Mouse (Mus musculus): ENCODE measurements around the gene Chl1. TPM values are rescaled to one million over a fixed set of nuclear protein-coding genes. Genes with fewer than 3 reads are reported as not detected.

The Chl1 gene
- polyA plus RNA-seq, 1 experiment, result not detected

DNA sequence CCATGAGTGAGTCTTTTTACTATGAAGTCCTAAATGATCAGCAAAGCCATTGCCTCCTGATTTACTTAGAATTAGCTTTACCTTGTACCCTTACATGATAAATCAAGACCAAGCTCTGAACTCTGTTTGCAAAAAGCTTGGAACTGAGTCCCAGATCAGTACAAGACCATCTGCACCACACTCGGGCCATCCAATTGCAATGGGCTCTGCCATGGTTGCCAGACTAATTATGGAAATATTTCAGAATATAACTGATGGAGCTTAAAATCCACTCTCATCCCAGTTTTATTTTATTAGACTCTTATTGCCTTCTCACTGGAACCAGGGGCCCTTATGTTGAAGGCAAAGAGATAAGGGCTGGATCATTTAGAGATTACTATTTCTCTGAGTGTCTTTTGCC lies 284.9 kb downstream of the Chl1 start:
- no peak for TF ChIP-seq GATA1 (IDR thresholded peaks at IDR 0.05; ENCODE audit: low read length)

Measured in G1E-ER4 (cell line).